Mouse (Mus musculus) NIH3T3 (cell line): ENCODE data around the gene Rhag.

Experiments
- DNase-seq: peaks from one replicate; pipeline ENCODE4 v3.0.0-alpha.2; 2012; ENCODE audit warnings: low read depth

Rhag gene

GRCm38 (mm10) chr17:40810934-40811333, at the start of gene Rhag:
TSS of gene Rhag (plus strand) at chr17:40811126.
- DNase-seq: no peak

DNA sequence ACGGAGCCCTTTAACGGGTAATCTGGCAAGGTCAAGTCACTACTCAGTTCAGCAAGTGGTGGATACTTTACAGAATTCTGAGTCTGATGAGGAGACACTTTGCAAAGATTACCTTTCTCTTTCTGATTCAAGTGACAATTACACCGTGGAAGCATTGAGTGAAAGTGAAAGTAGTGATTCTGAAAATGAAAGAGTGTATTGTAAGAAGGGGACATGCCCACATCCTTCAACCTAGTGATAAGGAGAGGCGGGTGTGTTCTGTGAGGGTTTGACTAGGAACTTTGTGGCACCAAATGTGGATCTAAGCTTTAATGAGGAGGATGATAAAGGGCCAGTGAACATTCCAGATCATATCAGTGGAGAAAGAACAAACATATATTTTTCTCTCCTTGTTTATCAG, 47.3 kb upstream of the Rhag start:
- DNase-seq: peak; percentile 1

DNA sequence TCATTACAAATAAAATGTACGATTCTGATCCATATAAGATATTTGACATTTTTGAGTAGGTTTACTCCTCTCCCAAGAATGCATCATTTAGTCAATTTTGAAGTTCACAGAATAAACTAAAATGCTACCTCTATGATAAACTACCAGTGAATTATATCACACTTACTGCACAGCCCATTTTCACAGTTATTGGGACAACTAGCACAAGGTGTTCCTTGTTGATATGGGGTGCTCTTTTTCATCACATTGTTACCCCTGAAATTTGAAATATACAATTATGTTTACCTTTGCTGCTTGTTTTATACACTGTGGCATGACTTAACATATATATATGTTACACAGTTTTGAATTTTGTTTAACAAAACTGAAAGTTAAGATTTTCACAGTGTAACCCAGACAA, 43.8 kb upstream of the Rhag start:
- DNase-seq: no peak

DNA sequence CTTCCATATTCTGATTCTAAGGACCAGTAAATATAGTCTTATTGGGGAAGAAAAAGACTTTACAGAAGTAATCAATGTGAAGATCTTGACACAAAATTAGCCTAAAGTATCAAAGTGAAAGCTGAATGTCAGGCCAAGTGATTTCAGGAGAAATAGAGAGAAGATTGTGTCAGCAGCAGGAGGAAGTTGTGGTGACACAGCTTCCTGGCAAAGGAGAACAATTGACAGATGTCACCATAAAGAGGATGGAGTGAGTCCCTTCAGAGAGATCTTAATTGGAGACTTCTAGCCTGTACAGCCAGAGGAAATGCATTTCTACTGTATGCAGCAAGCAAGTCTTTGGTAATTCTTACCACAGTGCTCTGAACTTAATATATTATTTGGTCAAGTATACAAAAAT, 21.0 kb upstream of the Rhag start:
- DNase-seq: no peak

DNA sequence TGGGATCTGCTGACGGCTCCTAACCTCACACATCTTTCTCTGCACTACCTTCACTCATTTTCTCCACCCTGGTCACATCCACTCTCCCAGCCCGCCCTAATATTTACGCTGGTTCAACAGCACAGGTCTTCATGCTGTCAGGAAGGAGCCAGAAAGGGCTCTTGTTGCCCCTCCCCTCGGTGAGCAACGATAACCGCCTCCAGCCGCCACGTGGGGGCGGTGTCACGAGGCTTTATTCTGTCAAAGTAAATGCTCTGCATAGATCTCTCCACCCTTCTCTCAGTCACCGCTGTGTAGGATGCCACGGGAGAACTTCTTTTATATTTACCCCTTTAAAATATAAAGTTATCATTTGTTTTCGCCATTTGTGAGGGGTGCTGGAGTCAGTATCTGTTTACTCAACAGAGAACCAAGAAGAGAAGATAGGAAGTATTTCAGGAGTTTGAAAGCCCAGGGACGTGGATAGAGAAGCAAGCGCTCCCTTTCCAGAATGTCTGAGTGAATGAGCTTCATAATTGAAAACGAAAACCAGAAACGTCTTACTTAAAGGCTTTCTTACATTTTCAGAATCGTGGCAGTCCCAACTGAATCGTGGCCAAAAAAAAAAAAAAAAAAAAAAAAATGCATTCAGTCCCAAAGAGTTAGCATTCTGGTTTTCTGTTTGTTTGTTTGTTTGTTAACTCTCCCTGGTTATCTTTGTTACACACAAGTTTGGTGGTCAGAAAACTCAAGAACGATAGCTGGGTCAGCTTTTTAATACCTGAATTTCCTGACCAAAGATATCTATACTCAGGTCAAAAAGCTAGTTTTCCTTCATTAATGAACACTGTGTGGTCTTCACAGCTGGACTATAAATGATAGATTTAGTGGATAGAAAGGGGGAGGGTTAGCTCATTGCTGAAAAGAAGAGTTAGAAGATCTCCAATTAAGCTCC, 16.7 kb upstream of the Rhag start:
- peak; percentile 64 for DNase-seq

DNA sequence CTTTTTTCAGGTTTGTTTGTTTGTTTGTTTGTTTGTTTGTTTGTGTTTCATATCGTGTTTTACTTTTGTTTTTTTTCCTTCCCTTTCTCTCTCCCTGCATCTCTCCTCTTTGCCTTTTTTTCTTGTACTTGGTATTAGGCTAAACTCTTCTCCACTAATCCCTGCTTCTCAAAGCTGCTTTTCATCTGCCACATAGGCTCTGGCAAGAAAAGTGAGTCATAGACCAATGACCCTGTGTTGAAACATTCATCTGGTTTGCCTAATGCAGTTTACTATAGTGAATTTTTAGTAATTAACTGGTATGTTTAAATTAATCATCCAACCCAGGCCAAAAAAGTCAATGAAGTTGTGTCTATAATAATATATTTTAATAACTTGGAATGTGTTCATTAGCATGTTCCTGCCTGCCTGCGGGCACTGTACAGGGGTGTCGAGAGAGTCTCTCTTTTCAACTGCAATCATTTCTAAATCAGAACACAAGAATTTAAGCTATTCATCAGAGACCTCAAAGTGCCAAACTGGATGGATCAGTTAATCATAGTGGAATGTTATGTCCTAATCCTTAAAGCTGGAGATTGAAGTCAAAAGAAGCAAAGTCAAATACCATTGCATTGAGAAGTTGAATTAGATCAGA, 8.1 kb upstream of the Rhag start:
- peak; percentile 65 for DNase-seq

GRCm38 (mm10) chr17:40806550-40806949, 4.4 kb upstream of the Rhag start:
- DNase-seq: peak; percentile 57

GRCm38 (mm10) chr17:40806953-40807572, 3.9 kb upstream of the Rhag start, which contains the start of gene Crisp2:
TSS of gene Crisp2 (minus strand) at chr17:40807003.
- no peak for DNase-seq

GRCm38 (mm10) chr17:40808071-40808470, 2.9 kb upstream of the Rhag start:
- peak; percentile 62 for DNase-seq

GRCm38 (mm10) chr17:40811560-40811959, 634 bp downstream of the Rhag start:
- DNase-seq: no peak

DNA sequence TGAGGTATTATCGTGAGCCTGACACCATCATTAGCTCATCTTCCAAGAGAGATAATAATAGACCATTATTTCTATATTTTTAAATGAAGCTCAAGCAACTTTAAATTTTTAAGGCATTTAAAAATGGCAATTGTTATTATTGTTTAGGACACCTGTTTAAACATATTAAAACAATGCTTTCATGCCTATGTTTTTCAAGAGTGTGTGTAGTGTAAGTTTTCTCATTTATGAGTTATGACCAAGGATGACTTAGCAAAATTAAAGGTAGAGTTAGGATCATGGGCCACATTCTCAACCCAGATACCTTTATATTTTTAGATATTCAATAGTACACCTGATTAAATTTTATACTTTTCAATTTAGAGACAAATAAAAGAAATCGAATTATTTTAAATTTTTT, 1.3 kb downstream of the Rhag start:
- no peak for DNase-seq

DNA sequence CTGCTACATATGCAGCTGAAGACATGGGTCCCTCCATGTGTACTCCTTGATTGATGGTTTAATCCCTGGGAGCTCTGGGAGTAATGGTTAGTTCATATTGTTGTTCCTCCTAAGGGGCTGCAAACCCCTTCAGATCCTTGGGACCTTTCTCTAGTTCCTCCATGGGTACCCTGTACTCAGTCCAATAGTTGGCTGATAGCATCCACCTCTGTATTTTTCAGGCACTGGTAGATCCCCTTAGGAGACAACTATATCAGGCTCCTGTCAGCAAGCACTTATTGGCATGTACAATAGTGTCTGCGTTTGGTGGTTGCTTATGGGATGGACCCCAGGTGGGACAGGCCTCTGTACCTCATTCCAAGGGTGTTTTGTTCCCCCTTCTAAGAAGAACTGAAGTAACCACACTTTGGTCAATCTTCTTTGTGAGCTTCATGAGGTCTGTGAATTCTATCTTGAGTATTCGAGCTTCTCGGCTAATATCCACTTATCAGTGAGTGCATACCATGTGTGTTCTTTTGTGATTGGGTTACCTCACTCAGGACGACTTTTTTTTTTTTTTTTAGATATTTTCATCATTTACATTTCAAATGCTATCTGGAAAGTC, 6.5 kb downstream of the Rhag start:
- DNase-seq: no peak

DNA sequence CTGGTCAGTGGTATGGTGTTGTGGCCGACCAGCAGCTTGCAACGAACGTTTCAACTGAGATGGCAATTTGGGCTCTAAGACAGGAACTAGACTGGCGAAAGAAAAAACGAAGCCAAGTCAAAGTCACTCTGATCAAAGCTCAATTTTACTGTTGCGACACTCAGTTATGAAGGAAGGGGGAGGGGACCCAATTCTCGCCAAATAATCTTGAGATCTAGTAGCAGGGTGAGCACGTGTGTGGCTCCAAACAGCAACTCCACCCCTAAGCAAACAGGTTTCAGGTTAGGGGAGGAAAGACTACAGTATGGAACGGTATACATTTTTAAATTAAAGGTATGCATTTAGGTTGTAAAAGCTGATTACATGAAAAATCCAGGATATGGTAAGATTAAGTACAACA, 10.6 kb downstream of the Rhag start:
- no peak for DNase-seq

DNA sequence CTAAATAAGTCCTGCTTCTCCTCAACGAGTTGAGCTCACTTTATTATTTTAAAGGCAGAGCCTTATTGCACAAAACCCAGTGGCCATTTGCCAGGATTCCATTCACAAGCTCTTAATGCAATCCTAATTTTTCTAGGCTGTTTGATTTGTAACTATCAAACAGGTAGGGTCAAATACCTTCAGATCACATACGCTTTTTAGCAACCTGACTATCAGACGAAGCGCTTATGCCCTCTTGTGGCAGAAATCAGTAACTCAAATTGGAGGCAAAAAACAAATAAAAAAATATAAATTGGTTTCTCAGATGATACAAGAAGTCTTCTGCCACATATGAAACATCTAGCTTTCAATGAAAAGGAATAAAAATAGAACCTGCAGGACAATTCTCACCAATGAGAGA, 12.9 kb downstream of the Rhag start:
- peak; percentile 71 for DNase-seq

- peak; percentile 75 for DNase-seq
These were observed 13.6 kb downstream of the Rhag start for GRCm38 (mm10) chr17:40824549-40824948.

- peak; percentile 17 for DNase-seq
These were observed 20.9 kb downstream of the Rhag start for GRCm38 (mm10) chr17:40831870-40832269.

- DNase-seq: peak; percentile 84
These were observed 26.4 kb downstream of the Rhag start for GRCm38 (mm10) chr17:40837308-40837707.

GRCm38 (mm10) chr17:40855065-40855464, 44.1 kb downstream of the Rhag start:
- no peak for DNase-seq

- no peak for DNase-seq
These were observed 58.2 kb downstream of the Rhag start for GRCm38 (mm10) chr17:40868952-40869747.

GRCm38 (mm10) chr17:40872626-40873025, 61.7 kb downstream of the Rhag start:
- no peak for DNase-seq

- DNase-seq: peak; percentile 59
These were observed 62.7 kb downstream of the Rhag start for GRCm38 (mm10) chr17:40873582-40874011.
